Mouse (Mus musculus): ENCODE data around the gene Pdcd4.

Pdcd4 gene

GRCm38 (mm10) chr19:53871502-53871901, 20.5 kb upstream of the Pdcd4 start:
- DNase-seq (ENCODE audit: low spot score in 2 of 2) = no peak

GRCm38 (mm10) chr19:53872994-53873713, 18.9 kb upstream of the Pdcd4 start:
- no peak for DNase-seq (ENCODE audit: low spot score in 2 of 2)

- no peak for DNase-seq (ENCODE audit: low spot score in 2 of 2)
Observed at GRCm38 (mm10) chr19:53875246-53875645, 16.8 kb upstream of the Pdcd4 start.

- DNase-seq (ENCODE audit: low spot score in 2 of 2) = no peak
Observed at GRCm38 (mm10) chr19:53877779-53878178, 14.3 kb upstream of the Pdcd4 start.

- DNase-seq (ENCODE audit: low spot score in 2 of 2) = no peak
Observed at GRCm38 (mm10) chr19:53880460-53880859, 11.6 kb upstream of the Pdcd4 start.

GRCm38 (mm10) chr19:53881786-53882185, 10.2 kb upstream of the Pdcd4 start:
- no peak for DNase-seq (ENCODE audit: low spot score in 2 of 2)

GRCm38 (mm10) chr19:53885450-53885849, 6.6 kb upstream of the Pdcd4 start:
- no peak for DNase-seq (ENCODE audit: low spot score in 2 of 2)

- DNase-seq (ENCODE audit: low spot score in 2 of 2) = no peak
Observed at GRCm38 (mm10) chr19:53886576-53887370, 5.3 kb upstream of the Pdcd4 start.

- DNase-seq (ENCODE audit: low spot score in 2 of 2) = no peak
Observed at GRCm38 (mm10) chr19:53887822-53888221, 4.2 kb upstream of the Pdcd4 start.

- DNase-seq (ENCODE audit: low spot score in 2 of 2) = no peak
Observed at GRCm38 (mm10) chr19:53888331-53888730, 3.7 kb upstream of the Pdcd4 start.

GRCm38 (mm10) chr19:53889555-53889954, 2.5 kb upstream of the Pdcd4 start:
- DNase-seq (ENCODE audit: low spot score in 2 of 2) = no peak

GRCm38 (mm10) chr19:53890274-53890673, 1.8 kb upstream of the Pdcd4 start:
- DNase-seq (ENCODE audit: low spot score in 2 of 2) = no peak

GRCm38 (mm10) chr19:53890781-53891251, 1.2 kb upstream of the Pdcd4 start:
- peak; percentile 53 to 71 for DNase-seq (ENCODE audit: low spot score in 2 of 2)

- no peak for DNase-seq (ENCODE audit: low spot score in 2 of 2)
Observed at GRCm38 (mm10) chr19:53891569-53891968, 462 bp upstream of the Pdcd4 start.

- no peak for DNase-seq (ENCODE audit: low spot score in 2 of 2)
Observed at GRCm38 (mm10) chr19:53892838-53893359, 868 bp downstream of the Pdcd4 start.

GRCm38 (mm10) chr19:53893711-53894171, 1.7 kb downstream of the Pdcd4 start:
- DNase-seq (ENCODE audit: low spot score in 2 of 2) = peak; percentile 69 to 72

- peak; percentile 47 to 53 for DNase-seq (ENCODE audit: low spot score in 2 of 2)
Observed at GRCm38 (mm10) chr19:53894538-53895121, 2.6 kb downstream of the Pdcd4 start.

GRCm38 (mm10) chr19:53898046-53898445, 6.0 kb downstream of the Pdcd4 start:
- DNase-seq (ENCODE audit: low spot score in 2 of 2) = peak in 1 of 2 experiments; percentile 54

- DNase-seq (ENCODE audit: low spot score in 2 of 2) = peak in 1 of 2 experiments; percentile 48
Observed at GRCm38 (mm10) chr19:53898498-53898897, 6.5 kb downstream of the Pdcd4 start.

GRCm38 (mm10) chr19:53898970-53899900, 7.2 kb downstream of the Pdcd4 start:
- no peak for DNase-seq (ENCODE audit: low spot score in 2 of 2)

All from heart, adult 9 months (tissue).